Mouse (Mus musculus) layer of hippocampus, adult 9-10 months (tissue): ENCODE results near the gene Myo1b.

ENCODE experiments used
- DNase-seq: peaks from one replicate; pipeline ENCODE4 v3.0.0; 2022; ENCODE audit warnings: low spot score

The Myo1b gene

DNA sequence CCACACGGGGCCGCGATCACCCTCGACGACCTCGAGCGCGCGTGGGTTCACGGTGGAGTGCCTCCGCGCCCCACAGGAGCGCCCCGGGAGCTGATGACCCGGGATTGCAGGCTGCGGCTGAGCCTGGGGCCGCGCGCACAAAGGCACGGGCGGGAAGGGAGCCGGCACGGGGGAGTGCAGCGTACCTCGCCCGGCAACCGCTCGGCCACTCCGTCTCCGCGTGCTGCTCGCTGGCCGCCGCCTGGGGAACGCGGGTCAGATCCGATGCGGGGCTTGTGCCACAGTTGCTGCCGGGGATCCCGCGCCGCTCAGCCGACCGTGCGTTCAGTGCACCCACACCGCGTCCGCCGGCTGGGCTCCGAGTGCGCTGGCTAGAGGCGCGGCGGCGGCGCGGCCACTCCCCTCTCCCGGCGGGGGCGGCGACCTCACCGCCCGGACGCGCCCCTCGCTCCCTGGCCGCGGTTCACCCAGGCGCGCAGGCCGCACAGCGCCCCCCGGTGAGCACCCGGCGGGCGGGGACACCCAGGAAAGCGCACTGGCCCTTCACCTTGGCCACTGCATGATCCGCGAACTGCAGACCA is at the start of gene Myo1b:
Myo1b (minus strand) TSS at position 496 of the 581 bp plus-strand sequence.
- DNase-seq = no peak

DNA sequence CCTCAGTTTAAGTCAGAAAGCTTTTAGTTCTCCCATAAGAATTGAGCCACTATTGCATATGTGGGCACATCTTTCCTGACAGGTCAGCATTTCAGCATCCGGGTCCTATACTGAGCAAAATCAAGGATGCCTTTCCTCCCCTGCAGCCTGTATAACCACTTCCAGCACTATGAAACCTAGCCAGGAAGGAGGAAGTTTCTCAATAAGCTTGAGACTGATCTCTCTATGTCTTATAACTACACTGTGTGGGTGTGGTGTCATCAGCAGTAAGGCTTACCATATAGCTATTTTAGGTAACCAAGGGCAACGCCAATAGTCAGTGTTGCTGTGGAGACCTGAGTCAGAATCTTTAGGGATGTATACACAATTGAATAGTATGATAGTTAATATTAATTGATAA is 48.8 kb upstream of the Myo1b start:
- DNase-seq = no peak

DNA sequence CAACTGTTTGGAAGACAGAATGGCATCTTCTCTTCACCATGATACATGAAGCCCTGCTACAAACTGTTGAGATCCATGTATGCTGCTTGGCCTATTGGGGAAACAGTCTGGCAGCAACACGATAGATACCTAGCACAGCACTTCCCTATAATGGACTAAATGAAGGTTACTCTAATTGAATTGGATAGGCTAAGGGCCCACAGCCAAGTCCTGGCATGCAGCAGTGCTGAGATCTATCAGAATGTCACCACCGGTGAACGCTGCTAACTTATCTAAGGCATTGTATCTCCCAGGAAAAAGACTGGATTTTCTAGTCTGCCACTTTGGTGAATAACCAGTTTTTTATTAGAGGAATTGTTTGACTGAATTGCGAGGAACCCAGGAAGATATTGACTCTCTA is 31.2 kb upstream of the Myo1b start:
- no peak for DNase-seq

DNA sequence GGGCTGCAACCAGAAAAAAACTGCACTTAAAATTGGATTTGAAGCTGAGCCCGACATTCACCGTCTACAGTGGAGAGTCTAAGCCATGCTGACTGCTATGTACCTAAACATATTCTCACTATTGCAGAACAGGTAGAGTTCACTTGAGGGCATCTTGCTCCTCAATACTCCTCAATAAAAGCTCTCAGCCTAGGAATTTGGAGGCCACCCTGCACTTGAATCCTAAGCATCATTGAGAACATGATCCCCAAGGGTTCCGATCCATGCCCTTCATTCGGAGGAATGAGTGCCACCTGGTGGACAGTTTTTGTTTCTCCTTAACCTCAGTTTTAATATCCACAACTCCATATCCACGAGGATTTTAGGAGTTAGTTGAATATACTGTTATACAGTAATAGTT is 28.9 kb upstream of the Myo1b start:
- DNase-seq = peak; percentile 24

DNA sequence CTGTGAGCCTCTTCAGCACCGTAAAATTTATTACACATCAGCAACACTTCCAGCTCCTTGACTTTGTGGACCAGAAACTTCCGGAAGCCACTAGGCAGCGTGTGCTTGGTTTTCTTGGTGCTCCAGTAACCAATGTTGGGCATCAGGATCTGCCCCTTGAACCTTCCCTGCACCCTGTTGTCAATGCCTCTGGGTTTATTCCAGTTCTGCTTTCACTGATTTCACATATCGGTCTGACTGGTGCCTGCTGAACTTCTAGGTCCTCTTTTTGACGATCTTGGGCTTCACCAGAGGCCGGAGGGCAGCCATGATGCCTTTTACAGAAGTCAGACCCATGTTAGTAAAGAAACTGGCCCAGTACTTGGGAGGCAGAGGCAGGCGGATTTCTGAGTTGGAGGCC is 22.5 kb upstream of the Myo1b start:
- DNase-seq = no peak

DNA sequence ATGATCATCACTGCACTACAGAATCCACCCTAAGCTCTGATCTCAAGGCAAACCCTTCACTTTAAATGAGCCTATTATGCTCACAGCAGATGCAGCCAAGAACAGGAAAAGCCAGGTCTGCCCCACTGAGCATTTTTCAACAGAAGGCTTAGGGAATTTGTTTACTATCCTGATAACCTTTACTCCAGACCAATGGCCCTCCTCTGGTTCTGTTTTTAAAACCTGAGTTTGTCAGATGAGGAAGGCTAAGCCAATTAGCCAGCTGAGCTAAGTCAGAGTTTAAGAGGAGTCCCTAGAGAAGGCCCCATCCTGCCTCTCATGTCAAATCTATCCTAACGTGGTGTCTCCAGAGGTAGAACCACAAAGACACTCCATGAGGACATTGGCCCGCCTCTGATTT is 19.1 kb upstream of the Myo1b start:
- no peak for DNase-seq

DNA sequence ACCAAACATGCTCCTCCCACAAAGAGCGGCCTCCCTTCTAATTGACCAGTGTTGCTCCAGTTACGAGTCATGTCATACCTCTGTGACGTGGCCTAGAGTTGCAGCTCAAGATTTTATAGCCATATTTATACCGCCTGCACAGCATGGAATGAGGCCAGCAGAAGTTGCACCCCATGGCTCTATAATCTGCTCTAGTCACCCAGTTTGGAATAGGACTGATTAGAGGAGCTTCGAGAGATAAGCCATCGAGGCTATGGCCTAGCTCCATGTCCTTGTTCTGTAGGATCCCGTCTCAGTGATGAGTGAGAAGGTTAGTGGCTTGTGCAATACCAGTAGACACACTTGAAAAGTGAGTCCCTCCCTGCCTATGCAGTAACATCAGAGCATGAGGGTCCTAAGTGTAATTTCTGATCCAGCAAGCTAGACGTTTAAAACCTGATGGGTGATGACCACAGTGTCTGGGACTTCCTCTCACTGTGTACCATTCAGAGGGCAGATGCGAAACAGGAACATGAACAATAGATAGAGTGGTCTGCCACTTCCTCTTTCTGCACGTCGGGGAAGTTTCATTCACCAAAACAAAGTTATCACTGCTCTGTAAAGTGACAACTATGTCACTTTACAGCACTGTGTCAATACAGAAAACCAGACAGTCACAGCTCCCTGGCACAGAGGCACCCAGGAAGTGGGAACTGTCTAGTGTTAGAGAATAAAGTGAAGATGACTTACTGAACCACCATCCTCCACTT is 18.5 kb upstream of the Myo1b start:
- DNase-seq = no peak

DNA sequence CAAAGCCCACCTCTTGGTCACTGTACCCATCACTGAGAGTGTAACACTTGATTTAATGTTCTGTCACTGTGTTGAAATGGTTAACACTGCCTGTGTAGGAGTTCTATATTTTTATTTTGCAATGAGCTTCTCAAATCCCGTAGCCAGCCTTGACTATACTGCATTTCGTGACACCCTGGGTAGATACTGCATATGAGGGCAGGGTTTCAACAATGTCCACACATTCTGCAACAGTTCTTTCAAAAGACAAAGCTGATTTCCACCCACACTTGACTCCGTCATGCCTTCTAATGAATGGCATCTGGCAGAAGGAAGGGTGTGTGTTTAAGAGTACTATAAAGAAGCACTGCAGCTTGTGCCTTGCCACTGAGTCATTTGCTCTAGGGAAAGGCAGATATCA is 17.0 kb upstream of the Myo1b start:
- DNase-seq = no peak

DNA sequence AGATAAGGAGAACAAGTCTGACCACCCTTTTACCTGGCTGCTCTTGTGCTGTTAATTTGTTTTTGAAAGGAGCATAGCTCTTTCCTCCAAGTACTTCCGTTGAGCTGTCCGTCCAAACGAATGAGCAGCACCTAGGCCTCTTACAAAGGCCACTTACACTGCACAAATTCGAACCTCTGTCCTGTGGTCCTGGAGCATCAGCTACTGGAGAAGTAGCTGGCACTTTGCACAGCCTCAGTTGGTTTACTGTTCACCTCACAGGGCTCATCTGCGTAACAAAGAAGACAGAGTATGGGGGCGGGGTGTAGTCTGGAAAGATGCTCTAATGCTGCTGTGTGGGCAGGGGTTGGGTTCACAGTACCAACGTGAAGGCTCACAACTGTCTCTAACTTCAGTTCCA is 15.7 kb upstream of the Myo1b start:
- no peak for DNase-seq

DNA sequence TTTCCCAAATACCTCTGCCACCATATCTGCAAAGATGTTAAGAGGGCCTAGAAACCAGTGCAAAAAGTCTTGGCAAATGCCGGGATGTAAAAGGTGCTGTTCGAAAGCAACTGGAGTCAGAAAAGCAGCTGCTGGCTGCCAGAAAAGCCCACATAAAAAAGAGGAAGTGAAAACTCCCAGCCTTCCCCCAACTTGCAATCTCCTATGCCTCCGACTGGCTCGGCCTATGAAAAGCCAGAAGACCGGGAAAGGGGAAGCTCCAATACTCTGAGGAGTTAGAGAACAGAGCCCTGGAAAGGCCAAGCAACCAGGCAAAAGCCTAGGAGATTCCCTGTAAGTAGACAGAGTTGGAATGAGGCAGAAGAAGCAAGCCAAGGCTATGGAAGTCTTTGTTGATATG is 14.7 kb upstream of the Myo1b start:
- DNase-seq = no peak

DNA sequence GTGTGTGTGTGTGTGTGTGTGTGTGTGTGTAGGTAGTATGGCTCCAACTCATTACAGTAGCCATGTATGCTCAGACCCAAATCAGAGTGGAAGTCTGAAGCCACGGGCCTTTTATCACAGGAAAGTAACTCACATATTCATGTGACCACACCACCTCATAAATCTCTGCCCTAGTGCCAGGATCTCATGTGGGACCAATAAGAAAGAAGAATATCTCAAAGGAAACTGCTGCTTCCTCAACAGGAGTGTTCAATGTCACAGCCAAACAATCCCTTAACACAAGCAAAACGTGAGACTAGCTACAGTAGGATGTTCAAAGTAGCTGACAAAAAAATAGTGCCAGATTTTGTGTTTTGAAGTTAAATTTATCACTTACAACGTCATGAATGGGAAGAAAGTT is 13.7 kb upstream of the Myo1b start:
- no peak for DNase-seq

DNA sequence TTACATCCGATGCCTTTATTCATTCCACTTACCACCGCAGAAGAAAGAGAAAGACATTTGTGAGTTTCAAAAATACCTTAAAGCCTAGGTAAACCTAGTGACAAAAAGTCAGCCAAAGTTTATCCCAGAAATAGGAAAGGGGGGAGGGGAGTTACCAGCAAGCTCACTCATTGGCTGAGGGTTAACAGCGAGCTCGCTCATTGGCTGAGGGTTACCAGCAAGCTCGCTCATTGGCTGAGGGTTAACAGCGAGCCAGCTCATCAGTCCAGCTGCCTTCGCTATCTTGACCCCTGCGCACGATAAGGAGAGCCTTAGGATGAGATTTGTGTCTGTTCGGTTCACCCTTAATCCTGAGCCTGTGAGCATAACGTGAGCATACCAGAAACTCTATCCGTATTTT is 6.9 kb upstream of the Myo1b start:
- no peak for DNase-seq

DNA sequence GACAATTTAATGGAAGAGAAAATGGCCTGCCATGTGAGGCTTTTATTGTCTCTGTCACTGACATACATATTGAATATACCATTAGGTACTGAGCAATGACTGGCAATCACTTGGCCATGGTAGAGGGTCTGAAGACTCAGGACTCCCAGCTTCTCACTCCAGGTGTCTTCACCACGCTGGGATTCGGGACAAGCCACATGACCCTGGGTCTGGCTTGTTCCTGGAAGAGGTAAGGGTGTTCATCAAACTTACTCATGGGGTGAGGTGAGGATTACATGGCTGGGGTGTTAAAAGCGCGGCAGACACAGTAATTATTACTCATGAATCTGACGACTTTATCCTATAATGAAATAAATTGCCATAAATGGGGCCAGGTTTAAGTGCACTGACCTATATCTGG is 405 bp upstream of the Myo1b start:
- no peak for DNase-seq

DNA sequence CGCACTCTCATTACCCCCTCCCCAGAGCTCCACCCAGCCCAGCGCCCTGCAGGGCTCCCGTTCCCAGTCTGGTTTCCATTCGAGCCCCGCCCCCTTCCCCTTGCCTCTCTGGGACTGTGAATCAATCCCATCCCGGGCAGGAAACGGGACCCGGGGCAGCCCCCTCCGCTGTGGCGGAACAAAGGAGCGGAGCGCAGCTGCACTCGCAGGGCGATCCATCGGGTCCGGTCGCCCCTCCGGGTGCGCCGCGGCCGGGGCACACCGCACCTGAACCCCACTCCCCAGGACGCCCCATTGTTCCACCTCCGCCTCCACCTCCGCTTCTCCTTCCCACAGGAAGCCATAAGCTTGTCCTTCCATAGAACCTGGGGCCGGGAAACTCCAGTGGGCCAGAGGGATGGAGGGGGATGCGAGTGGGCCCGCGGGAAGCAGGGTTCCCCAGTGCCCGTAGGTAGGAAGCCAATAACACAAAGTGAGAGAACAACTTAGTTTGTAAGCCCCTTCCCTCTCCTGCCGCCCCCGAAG is 758 bp downstream of the Myo1b start:
- no peak for DNase-seq

DNA sequence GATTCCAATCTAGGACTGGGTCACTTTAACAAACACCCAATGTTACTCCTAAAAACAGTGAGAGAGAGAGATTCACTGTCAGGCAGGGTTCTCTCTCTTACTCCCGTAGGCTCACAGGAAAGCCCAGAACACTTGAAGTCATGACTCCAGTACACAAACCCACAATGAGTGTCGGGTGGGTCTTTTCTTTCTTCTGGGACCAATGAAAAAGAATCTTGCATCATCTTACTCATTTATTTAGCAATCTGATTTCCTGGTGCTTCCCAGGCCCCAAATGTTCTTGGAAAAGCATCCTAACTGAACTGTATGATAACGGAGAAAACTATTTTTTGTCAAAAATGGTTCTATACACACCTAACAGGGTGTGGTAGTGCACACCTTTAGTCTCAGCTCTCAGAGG is 1.8 kb downstream of the Myo1b start:
- DNase-seq = no peak

DNA sequence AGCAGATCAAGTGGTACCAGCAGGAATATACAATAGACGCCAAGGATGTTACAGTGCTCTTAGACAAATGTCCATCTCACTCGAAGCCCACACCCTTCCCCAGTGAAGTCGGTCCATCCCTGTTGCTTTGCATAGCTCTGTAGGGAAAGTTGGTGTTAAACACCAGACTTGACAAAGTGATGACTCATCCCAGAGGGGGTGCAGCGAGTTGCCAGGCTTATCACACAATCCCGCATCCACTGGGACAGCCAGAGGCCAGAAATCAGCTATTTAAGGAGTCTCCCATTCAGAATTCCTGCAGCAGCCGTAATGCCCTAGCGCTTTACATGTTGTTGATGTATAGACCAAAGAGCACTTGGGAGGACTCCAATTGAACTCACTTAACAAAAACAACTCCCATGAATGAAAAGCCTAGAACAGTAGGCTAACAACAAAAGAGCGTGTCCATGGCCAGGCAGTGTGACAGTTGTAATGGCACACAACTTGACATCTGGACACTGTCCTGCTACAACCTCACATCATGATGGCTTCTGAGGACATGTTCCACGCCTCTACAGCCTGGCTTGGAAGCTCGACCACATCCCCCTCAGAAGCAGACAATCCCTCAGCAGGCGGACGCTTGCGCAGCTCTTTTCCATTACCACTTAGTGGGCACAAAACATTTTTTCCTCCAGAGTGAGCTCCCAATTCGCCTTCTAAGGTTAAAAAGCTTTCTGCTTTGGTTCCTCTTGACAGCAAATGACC is 2.6 kb downstream of the Myo1b start:
- DNase-seq = no peak

DNA sequence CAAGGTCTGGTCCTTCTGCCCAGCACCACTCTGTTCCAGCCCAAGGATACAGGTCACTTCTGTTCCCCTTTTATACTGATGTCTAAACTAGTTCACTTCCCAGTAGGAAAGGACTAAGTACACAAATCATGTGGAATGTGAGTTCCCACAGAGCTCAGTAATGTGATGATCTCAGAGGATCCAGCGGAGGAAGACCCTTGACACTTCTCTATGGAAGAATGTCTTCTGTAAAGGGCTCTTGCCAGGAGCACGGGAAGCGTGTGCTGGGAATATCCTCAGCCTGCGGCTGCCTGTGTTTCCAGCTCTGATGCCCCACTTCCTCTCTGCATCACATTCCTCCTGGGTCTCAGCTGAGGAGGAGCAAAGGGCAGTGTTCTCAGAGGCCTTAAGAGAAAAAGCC is 4.5 kb downstream of the Myo1b start:
- DNase-seq = no peak

DNA sequence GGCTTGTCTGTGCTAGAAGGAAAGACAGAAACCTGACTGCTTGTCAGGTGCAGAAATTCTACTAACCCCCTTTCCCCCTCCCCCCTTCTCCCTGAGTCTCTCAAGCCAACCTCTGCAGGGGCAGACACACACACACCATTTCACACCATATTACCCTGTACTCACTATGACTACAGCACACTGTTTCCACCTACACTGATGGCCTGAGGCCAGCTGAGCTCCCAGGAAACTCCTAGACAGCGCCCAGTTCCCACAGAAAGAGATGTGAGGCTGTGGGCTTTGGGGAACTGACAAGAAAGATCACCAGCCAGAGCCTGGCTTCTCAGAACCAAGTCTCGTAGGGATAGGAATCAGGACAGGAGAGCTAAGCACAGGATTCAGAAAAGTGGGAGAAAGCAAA is 6.7 kb downstream of the Myo1b start:
- no peak for DNase-seq

DNA sequence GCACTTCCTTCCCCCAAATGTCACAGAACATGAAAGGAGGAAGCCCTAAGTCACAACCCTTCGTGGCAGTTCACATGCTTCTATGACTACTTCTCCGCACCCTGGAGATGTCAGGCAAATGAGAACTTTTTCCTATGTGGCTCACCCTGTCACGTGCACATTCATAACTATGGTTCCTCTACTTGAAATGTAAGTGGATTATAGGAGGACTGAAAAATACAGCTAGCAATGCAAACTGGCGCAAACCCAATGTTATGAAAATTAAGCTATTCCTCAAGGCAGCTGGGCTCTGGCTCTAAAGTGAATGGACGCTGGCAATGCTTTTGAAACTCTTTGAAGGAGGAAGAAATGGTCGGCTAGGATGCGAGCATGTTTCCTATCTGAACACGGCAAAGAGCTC is 8.1 kb downstream of the Myo1b start:
- DNase-seq = no peak

DNA sequence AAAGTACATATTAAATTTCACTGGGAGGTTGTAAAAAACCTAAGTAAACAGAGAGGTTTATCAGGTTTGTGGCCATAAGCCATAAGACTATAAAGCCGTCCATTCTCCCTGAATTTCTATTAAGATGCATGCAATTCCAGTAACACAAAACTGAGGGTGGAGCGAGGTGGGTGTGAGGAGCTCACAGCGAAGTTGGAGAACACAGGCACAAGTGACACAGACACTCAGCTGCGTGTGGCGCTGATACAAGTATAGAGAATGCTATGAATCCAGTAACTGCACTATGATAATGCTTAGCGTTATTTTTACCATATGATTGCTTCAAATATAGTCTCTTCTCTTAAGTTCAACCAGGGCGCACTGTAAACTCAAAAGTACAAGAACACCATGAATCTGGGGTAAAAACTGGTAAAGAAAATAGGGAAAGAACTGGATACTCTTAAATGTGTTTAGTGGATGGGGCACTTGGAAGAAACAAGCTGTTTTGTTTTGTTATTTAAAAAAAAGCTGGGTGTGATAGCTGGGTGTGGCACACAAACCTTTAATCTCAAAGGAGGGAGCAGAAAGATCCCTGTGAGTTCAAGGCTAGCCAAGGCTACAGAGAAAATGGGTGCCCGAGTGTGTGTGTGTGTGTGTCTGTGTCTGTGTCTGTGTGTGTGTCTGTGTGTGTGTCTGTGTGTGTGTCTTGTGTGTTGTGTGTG is 9.5 kb downstream of the Myo1b start:
- no peak for DNase-seq

DNA sequence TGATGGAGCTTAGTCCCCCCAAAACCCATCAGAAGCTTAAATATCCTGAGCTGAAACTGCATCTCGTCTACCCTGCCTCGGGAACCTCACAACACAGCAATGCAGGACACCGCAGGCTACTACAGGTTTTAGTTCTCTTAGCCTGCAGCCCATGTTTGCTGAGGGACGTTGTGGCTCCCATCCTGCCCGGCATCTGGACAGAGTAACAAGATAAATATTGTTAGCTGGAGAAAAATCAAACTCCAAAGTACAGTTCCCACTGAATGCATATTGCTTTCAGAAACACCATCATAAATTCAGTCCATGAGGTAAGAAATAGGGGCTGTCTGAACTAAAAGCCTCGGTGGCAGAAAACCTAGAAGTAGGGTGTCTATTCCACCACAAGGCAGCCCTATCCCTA is 10.8 kb downstream of the Myo1b start:
- DNase-seq = no peak

DNA sequence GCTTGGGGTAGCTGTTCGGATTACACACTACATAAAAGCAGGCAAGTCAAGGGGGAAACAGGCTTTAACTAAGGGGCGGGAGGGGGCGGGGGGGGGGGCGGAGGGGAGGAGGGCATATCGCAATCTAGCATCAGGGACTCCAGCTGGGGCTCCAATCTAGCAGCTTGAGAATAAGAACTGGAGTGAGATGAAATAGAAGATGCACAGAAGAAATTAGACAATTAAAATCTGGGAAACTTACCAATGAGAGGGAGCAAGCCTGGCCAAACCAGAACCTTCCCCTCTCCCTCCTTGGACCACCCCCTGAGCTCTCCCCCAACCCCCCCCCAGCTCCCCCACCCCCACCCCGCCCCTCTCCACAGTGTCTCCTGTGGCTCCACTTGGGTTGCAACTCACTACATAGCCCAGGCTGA is 18.7 kb downstream of the Myo1b start:
- DNase-seq = no peak

DNA sequence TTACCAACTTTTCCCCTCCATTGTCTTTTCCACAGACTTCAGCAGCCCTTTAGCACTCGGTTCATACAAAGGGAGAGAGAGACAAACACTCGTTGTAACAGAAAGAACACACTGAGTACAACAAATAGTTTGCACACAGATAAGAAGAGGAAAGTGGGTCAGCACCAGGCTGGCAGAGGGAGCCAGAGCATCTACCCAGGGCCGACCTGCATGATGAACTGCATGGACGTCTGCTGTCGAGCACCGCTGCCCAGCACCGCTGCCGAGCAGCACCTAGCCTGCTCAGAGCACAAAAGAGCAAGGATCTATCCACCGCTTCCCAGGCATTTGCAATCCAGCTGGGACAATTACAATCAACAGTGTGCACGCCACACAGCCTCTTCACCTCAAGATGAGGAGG is 19.9 kb downstream of the Myo1b start:
- DNase-seq = no peak
